Mouse (Mus musculus) heart, embryonic 16.5 days (tissue): ENCODE measurements at regions not wholly inside any gene's neighbourhood (a gene's known extent, or its start where the extent isn't known, plus 50 kb on each side); places are given as distances from the start of the nearest gene placed in this dataset.

ENCODE experiments used
- ATAC-seq: fragments of 200-750 bp; cut with Nextera tagmentation; replicated peaks from 2 replicates; pipeline ENCODE4 v1.8.0; 2017; ENCODE audit warnings: moderate number of reproducible peaks; ENCODE audit not compliant: insufficient read depth, low FRiP score; ENCODE audit errors: extremely low read depth
- H3K27ac ChIP-seq: fragments of 300-500 bp; sonication (generic); 2 replicates; pipeline ENCODE4 v1.5.1; 2014; ENCODE audit warnings: mild to moderate bottlenecking, low read length, control low read depth, moderate library complexity
- H3K27me3 ChIP-seq: fragments of 300-500 bp; sonication (generic); 2 replicates; pipeline ENCODE4 v1.6.1; 2014; ENCODE audit warnings: low read length, mixed read lengths; ENCODE audit not compliant: control insufficient read depth, insufficient read depth
- H3K36me3 ChIP-seq: fragments of 300-500 bp; sonication (generic); 2 replicates; pipeline ENCODE4 v1.6.1; 2014; ENCODE audit not compliant: control insufficient read depth, insufficient read depth
- H3K4me1 ChIP-seq: fragments of 300-500 bp; sonication (generic); 2 replicates; pipeline ENCODE4 v1.6.1; 2014; ENCODE audit warnings: low read length, mixed read lengths; ENCODE audit not compliant: control insufficient read depth, insufficient read depth
- H3K4me2 ChIP-seq: fragments of 300-500 bp; sonication (generic); 2 replicates; pipeline ENCODE4 v1.6.1; 2014; ENCODE audit warnings: low read depth, mild to moderate bottlenecking, control low read depth, low read length
- H3K4me3 ChIP-seq: fragments of 300-500 bp; sonication (generic); 2 replicates; pipeline ENCODE4 v1.5.1; 2014; ENCODE audit warnings: mild to moderate bottlenecking, control low read depth, low read length
- H3K9ac ChIP-seq: fragments of 300-500 bp; sonication (generic); 2 replicates; pipeline ENCODE4 v1.6.1; 2014; ENCODE audit warnings: low read length, control low read depth
- H3K9me3 ChIP-seq: fragments of 300-500 bp; sonication (generic); replicated peaks from 2 replicates; pipeline ENCODE4 v1.6.1; 2016; ENCODE audit warnings: low read length; ENCODE audit not compliant: control insufficient read depth
- WGBS: fragments of 180-500 bp; shearing (Covaris S2); extraction: QIAGEN DNeasy Blood & Tissue Kit; methylation state at CpG from one replicate; pipeline ENCODE4 v1.1.7; 2014; 5-methylcytosine and 5-hydroxymethylcytosine counted together

DNA sequence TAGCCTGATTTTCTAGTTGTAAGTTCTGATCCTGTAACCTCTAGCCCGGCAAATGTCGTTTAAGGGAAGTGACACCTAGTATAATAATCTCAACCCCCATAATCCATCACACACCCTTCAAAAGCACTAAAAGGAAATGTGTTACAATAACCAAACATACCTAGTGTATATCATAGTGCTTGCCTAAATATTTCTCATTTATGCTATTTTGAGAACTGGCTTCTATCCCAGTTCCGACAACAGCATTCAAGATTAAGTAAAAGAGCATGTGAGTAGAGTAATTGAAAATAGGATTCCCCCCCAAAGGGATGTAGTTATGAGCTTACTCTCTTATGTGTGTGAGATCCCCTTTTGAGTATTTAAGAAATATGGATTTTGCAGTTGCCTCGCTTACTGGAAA lies 165.1 kb upstream of the Egflam start:
- Histone ChIP-seq H3K27ac (peak overlapping the region; percentile 62), H3K36me3 (no peaks in the 10 kb centered on the region), H3K9ac (no peak overlapping the region), H3K27me3 (no peaks in the 10 kb centered on the region), H3K9me3 (no peaks in the 10 kb centered on the region), H3K4me1 (peaks cover 4% of the 10 kb centered on the region), H3K4me3 (no peak overlapping the region), H3K4me2 (no peak overlapping the region)
- WGBS: 37% methylated on average over 4 of the region's 4 CpGs
- peak; percentile 49; the same call in 1 of the 2 replicates for ATAC-seq

DNA sequence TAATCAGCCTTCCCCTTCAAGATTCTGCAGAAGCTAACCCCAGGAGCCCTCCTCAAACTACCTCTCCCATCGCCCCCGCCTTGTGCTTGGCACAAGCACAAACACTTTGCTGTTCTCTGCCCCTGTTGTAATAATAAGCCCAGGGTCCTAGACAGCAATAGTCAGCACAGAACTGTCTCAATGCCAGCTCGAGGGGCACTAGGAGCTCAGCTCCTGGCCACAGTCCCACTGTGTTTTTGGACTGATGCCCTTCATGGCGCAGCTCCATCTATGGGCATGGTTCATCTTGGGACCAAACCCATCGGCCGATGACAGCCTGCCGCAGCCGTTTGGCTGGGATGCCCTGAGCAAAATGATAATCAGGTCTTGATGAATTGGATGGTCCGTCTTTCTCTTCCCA lies 165.5 kb upstream of the Egflam start:
- Histone ChIP-seq H3K9me3 (no peaks in the 10 kb centered on the region), H3K9ac (no peak overlapping the region), H3K27ac (peak overlapping the region; percentile 62), H3K4me3 (no peak overlapping the region), H3K36me3 (no peaks in the 10 kb centered on the region), H3K4me2 (no peak overlapping the region), H3K4me1 (peaks cover 4% of the 10 kb centered on the region), H3K27me3 (no peaks in the 10 kb centered on the region)
- WGBS: 48% methylated on average over 9 of the region's 9 CpGs
- peak; percentile 92 for ATAC-seq

DNA sequence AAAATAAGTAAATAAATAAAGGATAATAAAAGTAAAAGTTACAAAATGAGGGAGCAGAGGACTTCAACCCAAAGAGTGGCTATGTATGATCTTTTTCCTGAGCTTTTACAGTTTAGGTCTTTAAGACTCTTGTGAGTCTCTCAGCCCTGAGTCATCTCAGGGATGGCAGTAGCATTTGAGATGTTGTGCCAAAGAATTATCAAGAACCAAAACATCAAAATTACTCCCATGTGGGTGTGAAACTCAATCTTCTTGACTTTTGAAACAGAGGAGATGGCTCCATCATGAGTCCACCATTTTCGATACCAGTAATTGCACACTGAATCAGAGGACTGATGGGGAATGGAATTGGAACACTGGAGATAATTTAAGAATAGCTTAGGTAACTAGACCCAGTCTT lies 174.0 kb upstream of the Egflam start:
- Histone ChIP-seq H3K4me2 (no peak overlapping the region), H3K9me3 (no peaks in the 10 kb centered on the region), H3K27ac (no peak overlapping the region), H3K4me1 (peaks cover 11% of the 10 kb centered on the region), H3K4me3 (no peak overlapping the region), H3K9ac (no peak overlapping the region), H3K36me3 (no peaks in the 10 kb centered on the region), H3K27me3 (no peaks in the 10 kb centered on the region)
- 88% methylated on average over 1 of the region's 1 CpGs for WGBS
- no peak for ATAC-seq

DNA sequence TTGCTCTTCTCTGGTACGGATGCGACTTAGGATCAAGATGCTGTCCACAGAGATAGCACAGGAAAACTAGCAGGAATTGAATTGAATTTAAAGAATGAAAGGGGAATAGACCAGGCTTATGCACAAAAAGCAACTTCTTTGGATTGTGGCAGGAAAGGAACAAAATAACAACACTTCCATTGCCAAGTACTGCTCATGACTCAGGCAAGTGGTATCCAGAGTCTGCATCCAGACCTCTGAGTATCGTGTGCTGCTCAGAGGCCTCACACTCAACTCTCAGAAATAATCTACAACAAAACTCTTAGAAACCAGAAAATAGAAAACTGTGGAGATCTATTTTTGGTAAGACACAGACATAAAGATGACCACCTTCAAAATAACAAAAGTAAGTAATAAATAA lies 176.1 kb upstream of the Egflam start:
- H3K4me2 ChIP-seq: no peak overlapping the region
- H3K27ac ChIP-seq: no peak overlapping the region
- ATAC-seq: no peak
- H3K9ac ChIP-seq: no peak overlapping the region
- H3K27me3 ChIP-seq: no peaks in the 10 kb centered on the region
- H3K4me1 ChIP-seq: peaks cover 11% of the 10 kb centered on the region
- no peaks in the 10 kb centered on the region for H3K36me3 ChIP-seq
- H3K9me3 ChIP-seq: no peaks in the 10 kb centered on the region
- H3K4me3 ChIP-seq: no peak overlapping the region
- 63% methylated on average over 3 of the region's 3 CpGs for WGBS

DNA sequence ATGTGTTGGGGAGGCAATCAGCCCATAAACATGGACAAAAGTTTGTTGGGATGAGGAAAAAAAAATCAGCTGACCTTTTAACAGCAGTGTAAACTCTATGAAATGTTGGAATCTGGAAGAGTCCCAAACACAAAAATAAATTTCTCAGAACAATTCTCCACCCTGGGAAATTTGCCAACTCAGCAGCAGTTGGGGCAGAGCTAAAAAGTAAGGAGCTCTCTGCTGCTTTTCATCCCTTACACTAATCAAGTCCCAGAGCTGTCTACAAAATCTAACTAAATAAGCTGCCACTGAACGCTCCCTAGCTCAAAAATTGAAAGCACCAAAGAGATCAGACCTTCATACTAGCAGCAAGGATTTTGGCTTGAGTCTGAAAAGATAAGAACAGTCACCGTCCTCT lies 176.6 kb upstream of the Egflam start:
- no peak for ATAC-seq
- H3K27ac ChIP-seq: peak overlapping the region; percentile 55
- WGBS: 23% methylated on average over 2 of the region's 2 CpGs

DNA sequence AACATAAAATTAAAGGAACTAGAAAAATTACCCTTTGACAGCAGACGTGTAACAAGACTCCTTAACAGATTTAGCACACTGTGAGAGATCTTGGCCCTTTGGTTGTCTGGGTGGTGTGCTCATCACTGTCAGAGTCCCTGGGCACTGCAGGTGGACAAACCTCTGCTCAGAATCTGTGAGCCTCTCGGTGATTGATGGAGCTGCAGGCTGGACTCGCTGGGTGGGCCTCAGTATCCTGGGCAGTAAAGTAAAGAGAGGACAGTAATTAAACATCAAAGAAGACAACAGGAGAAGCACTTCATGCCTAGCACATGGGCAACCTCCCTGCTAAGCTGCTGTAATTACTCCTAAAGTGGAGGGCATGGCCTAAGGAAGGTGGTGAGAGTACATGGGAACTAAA lies 180.2 kb upstream of the Egflam start:
- H3K9ac ChIP-seq: no peak overlapping the region
- H3K4me1 ChIP-seq: peaks cover 11% of the 10 kb centered on the region
- H3K36me3 ChIP-seq: no peaks in the 10 kb centered on the region
- 56% methylated on average over 3 of the region's 3 CpGs for whole genome bisulfite sequencing
- no peak overlapping the region for H3K4me2 ChIP-seq
- no peaks in the 10 kb centered on the region for H3K27me3 ChIP-seq
- no peak for ATAC-seq
- no peaks in the 10 kb centered on the region for H3K9me3 ChIP-seq
- H3K27ac ChIP-seq: no peak overlapping the region
- H3K4me3 ChIP-seq: no peak overlapping the region

More for the DNA sequence above, 176.6 kb upstream of the Egflam start:
- Histone ChIP-seq H3K9me3 (no peaks in the 10 kb centered on the region), H3K27me3 (no peaks in the 10 kb centered on the region), H3K4me2 (peak overlapping the region; percentile 26; the same call in 1 of the 2 replicates), H3K9ac (no peak overlapping the region), H3K4me3 (no peak overlapping the region), H3K36me3 (no peaks in the 10 kb centered on the region), H3K4me1 (peaks cover 11% of the 10 kb centered on the region)

DNA sequence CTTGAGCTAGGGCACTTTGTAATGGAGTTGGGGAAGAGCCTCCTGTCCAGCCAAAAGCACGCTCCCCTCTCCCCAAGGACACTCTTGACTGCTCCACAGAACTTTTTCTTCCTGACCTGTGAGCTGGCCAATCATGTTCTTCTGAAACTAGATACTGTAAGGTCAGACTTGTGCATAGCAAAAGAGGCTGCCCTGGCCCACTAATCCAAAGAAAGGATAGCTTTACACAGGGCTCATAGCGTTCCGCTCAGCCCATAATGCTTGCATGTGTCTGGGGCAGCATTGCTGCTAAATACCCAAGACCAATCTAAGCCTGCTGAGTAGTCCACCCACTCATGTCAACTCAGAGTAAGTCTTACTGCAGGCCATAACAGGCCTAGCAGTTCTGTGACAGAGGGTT lies 189.0 kb upstream of the Egflam start:
- no peak overlapping the region for H3K27ac ChIP-seq
- 96% methylated on average over 3 of the region's 3 CpGs for WGBS
- H3K9me3 ChIP-seq: no peaks in the 10 kb centered on the region
- H3K4me3 ChIP-seq: no peak overlapping the region
- no peaks in the 10 kb centered on the region for H3K27me3 ChIP-seq
- H3K36me3 ChIP-seq: no peaks in the 10 kb centered on the region
- peaks cover 5% of the 10 kb centered on the region; the same call in 1 of the 2 replicates for H3K4me1 ChIP-seq
- ATAC-seq: no peak
- H3K9ac ChIP-seq: no peak overlapping the region
- no peak overlapping the region for H3K4me2 ChIP-seq

DNA sequence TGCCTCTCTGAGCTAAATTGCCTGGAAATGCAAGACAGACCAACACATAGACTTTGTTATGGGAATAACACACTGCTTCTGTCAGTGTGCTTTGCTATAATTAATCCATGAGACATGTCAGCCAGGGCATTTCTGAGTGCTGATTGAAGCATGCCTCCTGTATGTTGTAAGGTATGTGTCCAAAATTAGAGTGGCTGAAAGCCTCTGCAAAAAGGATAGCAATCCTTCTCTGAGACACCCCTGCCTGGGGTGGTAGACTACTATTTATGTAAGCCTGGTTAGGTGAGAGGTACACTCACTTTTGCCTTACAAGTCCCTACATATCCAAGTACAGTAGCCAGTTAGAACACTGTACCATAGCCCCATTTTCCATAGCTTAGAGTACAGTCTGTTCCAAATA lies 193.3 kb upstream of the Egflam start:
- H3K27me3 ChIP-seq: no peaks in the 10 kb centered on the region
- no peak overlapping the region for H3K9ac ChIP-seq
- H3K4me1 ChIP-seq: peaks cover 5% of the 10 kb centered on the region; the same call in 1 of the 2 replicates
- no peaks in the 10 kb centered on the region for H3K9me3 ChIP-seq
- peak; percentile 79 for ATAC-seq
- H3K4me3 ChIP-seq: no peak overlapping the region
- no peak overlapping the region for H3K4me2 ChIP-seq
- no peaks in the 10 kb centered on the region for H3K36me3 ChIP-seq
- peak overlapping the region; percentile 41 for H3K27ac ChIP-seq

DNA sequence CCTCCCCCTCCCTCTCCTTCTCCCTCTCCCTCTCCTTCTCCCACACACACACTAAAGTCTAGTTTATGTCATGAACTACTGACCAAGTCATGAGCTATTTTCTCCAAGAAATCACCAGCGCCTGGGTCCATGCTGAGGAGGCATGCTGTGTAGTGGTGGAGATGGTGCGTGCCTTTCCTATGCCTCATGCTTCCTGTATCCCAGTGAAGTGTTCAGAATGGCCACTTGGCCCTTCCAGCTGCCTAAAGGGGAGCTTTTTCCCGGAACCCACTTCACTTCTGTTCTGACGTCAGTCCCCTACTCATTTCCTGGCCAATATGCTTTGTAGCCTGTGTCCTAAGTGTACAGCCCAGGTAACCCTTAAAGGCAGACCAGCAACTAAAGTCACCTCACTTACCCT lies 199.1 kb upstream of the Egflam start:
- 65% methylated on average over 4 of the region's 4 CpGs for WGBS
- H3K4me1 ChIP-seq: no peaks in the 10 kb centered on the region
- no peak for ATAC-seq
- H3K27ac ChIP-seq: no peak overlapping the region
- no peak overlapping the region for H3K4me3 ChIP-seq
- H3K9me3 ChIP-seq: no peaks in the 10 kb centered on the region
- no peaks in the 10 kb centered on the region for H3K36me3 ChIP-seq
- H3K27me3 ChIP-seq: no peaks in the 10 kb centered on the region
- no peak overlapping the region for H3K4me2 ChIP-seq
- H3K9ac ChIP-seq: no peak overlapping the region

DNA sequence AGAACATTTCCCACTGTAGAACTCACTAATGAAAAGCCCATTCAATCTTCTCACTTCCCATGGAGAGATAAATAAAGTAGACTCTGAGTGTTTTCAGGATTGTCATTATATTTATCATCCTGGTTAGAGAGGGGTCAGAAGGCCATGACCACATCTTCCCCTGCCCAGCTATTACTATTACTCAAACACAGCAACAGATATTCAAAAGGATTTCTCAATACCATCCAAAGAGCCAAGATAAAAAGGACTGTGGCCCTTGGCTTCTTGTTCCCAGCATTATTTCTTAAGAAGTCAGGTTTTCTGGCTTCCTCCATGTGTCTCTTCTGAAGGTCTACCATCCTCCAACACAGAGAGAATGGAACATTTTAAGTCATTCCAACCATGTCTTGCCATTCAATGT lies 199.6 kb upstream of the Egflam start:
- H3K4me2 ChIP-seq: no peak overlapping the region
- H3K9me3 ChIP-seq: no peaks in the 10 kb centered on the region
- H3K27me3 ChIP-seq: no peaks in the 10 kb centered on the region
- ATAC-seq: no peak
- H3K36me3 ChIP-seq: no peaks in the 10 kb centered on the region
- H3K4me1 ChIP-seq: no peaks in the 10 kb centered on the region
- no peak overlapping the region for H3K4me3 ChIP-seq
- no peak overlapping the region for H3K9ac ChIP-seq
- H3K27ac ChIP-seq: no peak overlapping the region
